Mouse (Mus musculus): ENCODE measurements around the gene Synpo2. TPM values are rescaled to one million over a fixed set of nuclear protein-coding genes. Genes with fewer than 3 reads are reported as not detected.

Synpo2 gene
- polyA plus RNA-seq, 1 experiment from 2014 or later, result 2.2 TPM

- no peak for ATAC-seq (ENCODE audit: insufficient read depth, low FRiP score, low TSS enrichment)
- Histone ChIP-seq H3K4me3 (ENCODE audit: low read depth, low read length) (no peak overlapping the region), H3K27me3 (ENCODE audit: control insufficient read depth, insufficient read depth, low read length) (no peaks in the 10 kb centered on the region), H3K27ac (ENCODE audit: low read depth, low read length) (no peak overlapping the region), H3K4me2 (ENCODE audit: low read depth) (no peak overlapping the region), H3K4me1 (ENCODE audit: control insufficient read depth, insufficient read depth, low read length) (no peaks in the 10 kb centered on the region), H3K36me3 (ENCODE audit: control insufficient read depth, insufficient read depth, low read length) (no peaks in the 10 kb centered on the region), H3K9me3 (ENCODE audit: control insufficient read depth, low read length) (no peaks in the 10 kb centered on the region), H3K9ac (ENCODE audit: low read length) (no peak overlapping the region)
- DNase-seq (ENCODE audit: low spot score), result no peak
- 78% methylated on average over 4 of the region's 4 CpGs for whole genome bisulfite sequencing
Measured at GRCm38 (mm10) chr3:123178420-123178819, 57.5 kb downstream of the Synpo2 start.

- no peak for ATAC-seq (ENCODE audit: insufficient read depth, low FRiP score, low TSS enrichment)
- Histone ChIP-seq H3K9me3 (ENCODE audit: control insufficient read depth, low read length) (no peaks in the 10 kb centered on the region), H3K27ac (ENCODE audit: low read depth, low read length) (no peak overlapping the region), H3K4me1 (ENCODE audit: control insufficient read depth, insufficient read depth, low read length) (no peaks in the 10 kb centered on the region), H3K4me2 (ENCODE audit: low read depth) (no peak overlapping the region), H3K4me3 (ENCODE audit: low read depth, low read length) (no peak overlapping the region), H3K36me3 (ENCODE audit: control insufficient read depth, insufficient read depth, low read length) (no peaks in the 10 kb centered on the region), H3K9ac (ENCODE audit: low read length) (no peak overlapping the region), H3K27me3 (ENCODE audit: control insufficient read depth, insufficient read depth, low read length) (no peaks in the 10 kb centered on the region)
- DNase-seq (ENCODE audit: low spot score), result no peak
- 86% methylated on average over 19 of the region's 19 CpGs for WGBS
Measured at GRCm38 (mm10) chr3:123176366-123177334, 59.3 kb downstream of the Synpo2 start.

GRCm38 (mm10) chr3:123175142-123175541 is 60.8 kb downstream of the Synpo2 start:
- no peak overlapping the region for H3K27ac ChIP-seq (ENCODE audit: low read depth, low read length)
- H3K9ac ChIP-seq (ENCODE audit: low read length), result no peak overlapping the region
- H3K4me2 ChIP-seq (ENCODE audit: low read depth), result no peak overlapping the region
- 92% methylated on average over 7 of the region's 7 CpGs for WGBS
- H3K36me3 ChIP-seq (ENCODE audit: control insufficient read depth, insufficient read depth, low read length), result no peaks in the 10 kb centered on the region
- ATAC-seq (ENCODE audit: insufficient read depth, low FRiP score, low TSS enrichment) (no peak), DNase-seq (ENCODE audit: low spot score) (no peak)
- H3K4me3 ChIP-seq (ENCODE audit: low read depth, low read length), result no peak overlapping the region
- no peaks in the 10 kb centered on the region for H3K4me1 ChIP-seq (ENCODE audit: control insufficient read depth, insufficient read depth, low read length)
- no peaks in the 10 kb centered on the region for H3K27me3 ChIP-seq (ENCODE audit: control insufficient read depth, insufficient read depth, low read length)
- no peaks in the 10 kb centered on the region for H3K9me3 ChIP-seq (ENCODE audit: control insufficient read depth, low read length)

- no peak for ATAC-seq (ENCODE audit: insufficient read depth, low FRiP score, low TSS enrichment)
- DNase-seq (ENCODE audit: low spot score), result no peak
- Histone ChIP-seq H3K27me3 (ENCODE audit: control insufficient read depth, insufficient read depth, low read length) (no peaks in the 10 kb centered on the region), H3K4me1 (ENCODE audit: control insufficient read depth, insufficient read depth, low read length) (no peaks in the 10 kb centered on the region), H3K9me3 (ENCODE audit: control insufficient read depth, low read length) (no peaks in the 10 kb centered on the region), H3K9ac (ENCODE audit: low read length) (no peak overlapping the region), H3K4me3 (ENCODE audit: low read depth, low read length) (no peak overlapping the region), H3K27ac (ENCODE audit: low read depth, low read length) (no peak overlapping the region), H3K36me3 (ENCODE audit: control insufficient read depth, insufficient read depth, low read length) (no peaks in the 10 kb centered on the region), H3K4me2 (ENCODE audit: low read depth) (no peak overlapping the region)
- WGBS, result 95% methylated on average over 8 of the region's 8 CpGs
Measured at GRCm38 (mm10) chr3:123174379-123174697, 61.6 kb downstream of the Synpo2 start.

- Histone ChIP-seq H3K4me1 (ENCODE audit: control insufficient read depth, insufficient read depth, low read length) (no peaks in the 10 kb centered on the region), H3K4me3 (ENCODE audit: low read depth, low read length) (no peak overlapping the region), H3K27ac (ENCODE audit: low read depth, low read length) (no peak overlapping the region), H3K27me3 (ENCODE audit: control insufficient read depth, insufficient read depth, low read length) (no peaks in the 10 kb centered on the region), H3K9me3 (ENCODE audit: control insufficient read depth, low read length) (no peaks in the 10 kb centered on the region), H3K36me3 (ENCODE audit: control insufficient read depth, insufficient read depth, low read length) (no peaks in the 10 kb centered on the region), H3K4me2 (ENCODE audit: low read depth) (no peak overlapping the region), H3K9ac (ENCODE audit: low read length) (no peak overlapping the region)
- DNase-seq (ENCODE audit: low spot score) (no peak), ATAC-seq (ENCODE audit: insufficient read depth, low FRiP score, low TSS enrichment) (no peak)
- 80% methylated on average over 21 of the region's 21 CpGs for WGBS
Measured at GRCm38 (mm10) chr3:123173553-123174378, 62.2 kb downstream of the Synpo2 start.

GRCm38 (mm10) chr3:123172151-123172550 is 63.8 kb downstream of the Synpo2 start:
- H3K4me3 ChIP-seq (ENCODE audit: low read depth, low read length), result no peak overlapping the region
- ATAC-seq (ENCODE audit: insufficient read depth, low FRiP score, low TSS enrichment) (no peak), DNase-seq (ENCODE audit: low spot score) (no peak)
- 85% methylated on average over 5 of the region's 5 CpGs for WGBS
- H3K27ac ChIP-seq (ENCODE audit: low read depth, low read length), result no peak overlapping the region
- H3K4me2 ChIP-seq (ENCODE audit: low read depth), result no peak overlapping the region
- no peaks in the 10 kb centered on the region for H3K4me1 ChIP-seq (ENCODE audit: control insufficient read depth, insufficient read depth, low read length)
- no peaks in the 10 kb centered on the region for H3K27me3 ChIP-seq (ENCODE audit: control insufficient read depth, insufficient read depth, low read length)
- H3K36me3 ChIP-seq (ENCODE audit: control insufficient read depth, insufficient read depth, low read length), result no peaks in the 10 kb centered on the region
- no peaks in the 10 kb centered on the region for H3K9me3 ChIP-seq (ENCODE audit: control insufficient read depth, low read length)
- H3K9ac ChIP-seq (ENCODE audit: low read length), result no peak overlapping the region

- Histone ChIP-seq H3K9ac (ENCODE audit: low read length) (no peak overlapping the region), H3K27me3 (ENCODE audit: control insufficient read depth, insufficient read depth, low read length) (no peaks in the 10 kb centered on the region), H3K4me3 (ENCODE audit: low read depth, low read length) (no peak overlapping the region), H3K4me2 (ENCODE audit: low read depth) (no peak overlapping the region), H3K4me1 (ENCODE audit: control insufficient read depth, insufficient read depth, low read length) (no peaks in the 10 kb centered on the region), H3K27ac (ENCODE audit: low read depth, low read length) (no peak overlapping the region), H3K36me3 (ENCODE audit: control insufficient read depth, insufficient read depth, low read length) (no peaks in the 10 kb centered on the region), H3K9me3 (ENCODE audit: control insufficient read depth, low read length) (no peaks in the 10 kb centered on the region)
- DNase-seq (ENCODE audit: low spot score), result no peak
- WGBS, result 78% methylated on average over 4 of the region's 4 CpGs
- no peak for ATAC-seq (ENCODE audit: insufficient read depth, low FRiP score, low TSS enrichment)
Measured at GRCm38 (mm10) chr3:123169398-123169797, 66.6 kb downstream of the Synpo2 start.

DNA sequence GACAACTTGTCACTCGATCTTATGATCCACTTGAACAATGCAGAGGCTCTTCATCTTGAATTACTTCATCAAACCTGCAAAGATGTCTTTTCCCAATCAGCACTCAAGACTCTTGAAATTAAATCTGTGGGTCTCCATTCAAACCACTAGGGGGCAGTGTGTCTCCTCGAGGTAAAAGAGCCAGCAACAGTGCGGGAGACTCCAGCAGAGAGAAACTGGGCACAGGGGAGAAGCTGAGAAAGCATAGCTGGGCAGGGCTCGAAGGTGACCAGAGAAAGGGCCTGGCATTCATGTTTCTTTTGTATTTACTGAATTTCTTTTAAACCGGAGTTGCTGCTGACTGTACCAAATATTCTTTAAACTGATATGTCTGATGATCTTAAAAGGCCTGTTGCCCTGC is 67.1 kb downstream of the Synpo2 start:
- no peak overlapping the region for H3K9ac ChIP-seq (ENCODE audit: low read length)
- no peak overlapping the region for H3K4me3 ChIP-seq (ENCODE audit: low read depth, low read length)
- no peak overlapping the region for H3K4me2 ChIP-seq (ENCODE audit: low read depth)
- no peak overlapping the region for H3K27ac ChIP-seq (ENCODE audit: low read depth, low read length)
- WGBS, result 13% methylated on average over 5 of the region's 5 CpGs
- DNase-seq (ENCODE audit: low spot score), result peak; percentile 56
- H3K27me3 ChIP-seq (ENCODE audit: control insufficient read depth, insufficient read depth, low read length), result no peaks in the 10 kb centered on the region
- H3K4me1 ChIP-seq (ENCODE audit: control insufficient read depth, insufficient read depth, low read length), result no peaks in the 10 kb centered on the region
- ATAC-seq (ENCODE audit: insufficient read depth, low FRiP score, low TSS enrichment), result no peak
- H3K36me3 ChIP-seq (ENCODE audit: control insufficient read depth, insufficient read depth, low read length), result no peaks in the 10 kb centered on the region
- no peaks in the 10 kb centered on the region for H3K9me3 ChIP-seq (ENCODE audit: control insufficient read depth, low read length)
